Mouse (Mus musculus): ENCODE results near the gene Pten.

DNA sequence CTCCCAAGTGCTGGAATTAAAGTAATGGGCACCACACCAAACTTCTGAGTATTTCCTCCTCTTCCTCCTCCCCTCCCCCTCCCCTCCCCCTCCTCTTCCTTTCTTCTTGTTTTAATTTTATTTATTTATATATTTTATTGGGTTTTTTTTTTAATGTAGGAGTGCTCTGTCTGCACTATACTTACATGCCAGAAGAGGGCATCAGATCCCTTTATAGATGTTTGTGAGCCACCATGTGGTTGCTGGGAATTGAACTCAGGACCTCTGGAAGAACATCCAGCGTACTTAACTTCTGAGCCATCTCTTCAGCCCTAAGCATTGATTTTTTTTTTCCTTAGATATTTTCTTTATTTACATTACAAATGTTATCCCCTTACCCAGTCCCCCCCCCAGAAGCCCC, 37.0 kb upstream of the Pten start:
- TF ChIP-seq POLR2A (IDR thresholded peaks at IDR 0.05; ENCODE audit: low read depth, low read length) (no peak), CTCF (IDR thresholded peaks at IDR 0.05; ENCODE audit: extremely low read depth, insufficient read length, insufficient replicate concordance, low read depth, low read length) (no peak)

Data from small intestine, adult 2 months (tissue).